Mouse (Mus musculus) forebrain, embryonic 11.5 days (tissue): ENCODE measurements at regions not wholly inside any gene's neighbourhood (a gene's known extent, or its start where the extent isn't known, plus 50 kb on each side); places are given as distances from the start of the nearest gene placed in this dataset.
"Not testable (repeated sequence)": the region's sequence is repeated elsewhere in the genome, so short reads cannot be mapped to it uniquely, and the experiment has no call there.

Experiments
- ATAC-seq: fragments of 200-750 bp; cut with Nextera tagmentation; replicated peaks from 2 replicates; pipeline ENCODE4 v1.8.0; 2017; ENCODE audit warnings: moderate TSS enrichment; ENCODE audit not compliant: low FRiP score
- DNase-seq: peaks from one replicate; pipeline ENCODE4 v3.0.0-alpha.2; 2017; ENCODE audit warnings: low spot score
- H3K27ac ChIP-seq: fragments of 300-500 bp; sonication (generic); 2 replicates; pipeline ENCODE4 v1.5.1; 2014; ENCODE audit warnings: low read depth, low read length
- H3K27me3 ChIP-seq: fragments of 300-500 bp; sonication (generic); 2 replicates; pipeline ENCODE4 v1.6.1; 2014; ENCODE audit warnings: mild to moderate bottlenecking, low read length, mixed read lengths; ENCODE audit not compliant: control insufficient read depth, insufficient read depth
- H3K36me3 ChIP-seq: fragments of 300-500 bp; sonication (generic); 2 replicates; pipeline ENCODE4 v1.6.1; 2014; ENCODE audit warnings: mild to moderate bottlenecking, low read length, moderate library complexity, mixed read lengths; ENCODE audit not compliant: control insufficient read depth, insufficient read depth
- H3K4me1 ChIP-seq: fragments of 300-500 bp; sonication (generic); replicated peaks from 2 replicates; pipeline ENCODE4 v1.6.1; 2014; ENCODE audit warnings: low read length, mixed read lengths; ENCODE audit not compliant: control insufficient read depth, insufficient read depth
- H3K4me2 ChIP-seq: fragments of 300-500 bp; sonication (generic); 2 replicates; pipeline ENCODE4 v1.6.1; 2014; ENCODE audit warnings: low read depth, mild to moderate bottlenecking, low read length, moderate library complexity, mixed read lengths; ENCODE audit not compliant: severe bottlenecking
- H3K4me3 ChIP-seq: fragments of 300-500 bp; sonication (generic); 2 replicates; pipeline ENCODE4 v1.5.1; 2014; ENCODE audit warnings: low read depth, low read length
- H3K9ac ChIP-seq: fragments of 300-500 bp; sonication (generic); 2 replicates; pipeline ENCODE4 v1.6.1; 2014; ENCODE audit warnings: low read length
- H3K9me3 ChIP-seq: fragments of 300-500 bp; sonication (generic); 2 replicates; pipeline ENCODE4 v1.6.1; 2016; ENCODE audit warnings: low read length, mixed read lengths; ENCODE audit not compliant: control insufficient read depth
- WGBS: fragments of 180-500 bp; shearing (Covaris S2); extraction: QIAGEN DNeasy Blood & Tissue Kit; methylation state at CpG from one replicate; pipeline ENCODE4 v1.1.7; 2014; 5-methylcytosine and 5-hydroxymethylcytosine counted together

DNA sequence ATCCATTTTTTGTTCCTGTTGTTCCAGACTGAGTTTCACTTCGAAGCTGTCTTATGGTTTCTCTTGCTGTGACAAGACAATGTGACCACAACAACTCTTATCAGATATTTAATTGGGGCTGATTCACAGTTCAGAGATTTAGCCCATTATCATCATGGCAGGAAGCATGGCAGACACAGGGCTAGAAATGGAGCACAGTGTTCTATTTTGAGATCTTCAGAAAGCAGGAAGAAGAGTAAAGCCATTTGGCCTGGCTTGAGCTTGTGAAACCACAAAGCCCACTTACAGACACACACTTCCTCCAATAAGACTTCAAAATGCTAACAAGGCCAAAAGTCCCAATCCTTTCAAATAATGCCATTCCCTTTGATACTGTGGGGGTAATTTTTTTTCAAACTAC is 670.4 kb upstream of the Cdh12 start:
- H3K27me3 ChIP-seq, result no peaks in the 10 kb centered on the region
- H3K9ac ChIP-seq, result no peak overlapping the region
- H3K36me3 ChIP-seq, result no peaks in the 10 kb centered on the region
- DNase-seq, result no peak
- no peaks in the 10 kb centered on the region for H3K4me1 ChIP-seq
- ATAC-seq, result no peak
- no peak overlapping the region for H3K27ac ChIP-seq
- no peak overlapping the region for H3K4me3 ChIP-seq
- 68% methylated on average over 1 of the region's 1 CpGs for WGBS
- no peaks in the 10 kb centered on the region for H3K9me3 ChIP-seq
- H3K4me2 ChIP-seq, result no peak overlapping the region

DNA sequence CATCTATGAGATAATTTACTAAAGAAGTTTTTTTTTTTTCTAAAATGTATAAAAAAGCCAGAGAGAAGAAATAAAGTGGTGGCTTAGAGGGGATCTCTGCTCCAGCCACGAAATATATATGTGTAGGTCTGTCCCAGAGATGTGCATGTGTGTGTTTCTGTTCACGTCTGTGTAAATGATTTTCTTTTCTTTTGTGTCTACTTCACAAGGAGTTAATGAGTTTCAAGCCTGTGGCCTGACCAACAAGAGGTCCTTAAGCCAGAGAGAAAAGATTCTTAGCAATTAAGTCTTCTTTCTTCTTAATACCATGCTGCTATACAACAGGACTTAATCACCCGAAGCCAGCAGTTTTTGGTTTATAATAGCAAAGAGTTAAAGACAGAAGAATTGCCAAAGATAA is 665.2 kb upstream of the Cdh12 start:
- H3K9me3 ChIP-seq, result no peaks in the 10 kb centered on the region
- H3K27me3 ChIP-seq, result peaks cover 3% of the 10 kb centered on the region; the same call in 1 of the 2 replicates
- no peak overlapping the region for H3K4me3 ChIP-seq
- H3K4me2 ChIP-seq, result no peak overlapping the region
- 6% methylated on average over 3 of the region's 3 CpGs for WGBS
- ATAC-seq (peak; percentile 85), DNase-seq (no peak)
- no peak overlapping the region for H3K27ac ChIP-seq
- no peaks in the 10 kb centered on the region for H3K4me1 ChIP-seq
- H3K9ac ChIP-seq, result no peak overlapping the region
- H3K36me3 ChIP-seq, result no peaks in the 10 kb centered on the region

DNA sequence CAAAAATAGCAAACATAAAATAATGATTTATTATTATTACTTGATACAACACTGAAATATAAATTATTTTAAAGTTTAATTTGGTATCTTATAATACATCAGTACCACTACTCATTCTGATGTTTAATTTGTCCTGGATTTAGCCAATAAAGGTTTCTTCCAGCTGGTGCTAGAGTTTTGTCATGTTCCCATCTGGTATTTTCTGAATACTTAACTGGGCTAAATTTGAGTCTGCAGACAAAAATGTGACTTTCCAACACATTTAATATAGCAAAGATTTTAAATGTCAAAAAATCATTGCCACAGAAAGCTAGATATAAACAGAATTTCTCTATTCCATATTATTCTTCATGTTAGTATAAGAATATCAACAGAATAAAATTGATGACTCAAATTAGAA is 642.1 kb upstream of the Cdh12 start:
- Histone ChIP-seq H3K27ac (no peak overlapping the region), H3K4me2 (no peak overlapping the region), H3K27me3 (no peaks in the 10 kb centered on the region), H3K4me1 (no peaks in the 10 kb centered on the region), H3K9ac (no peak overlapping the region), H3K36me3 (no peaks in the 10 kb centered on the region), H3K4me3 (no peak overlapping the region), H3K9me3 (no peaks in the 10 kb centered on the region)
- DNase-seq (no peak), ATAC-seq (no peak)

DNA sequence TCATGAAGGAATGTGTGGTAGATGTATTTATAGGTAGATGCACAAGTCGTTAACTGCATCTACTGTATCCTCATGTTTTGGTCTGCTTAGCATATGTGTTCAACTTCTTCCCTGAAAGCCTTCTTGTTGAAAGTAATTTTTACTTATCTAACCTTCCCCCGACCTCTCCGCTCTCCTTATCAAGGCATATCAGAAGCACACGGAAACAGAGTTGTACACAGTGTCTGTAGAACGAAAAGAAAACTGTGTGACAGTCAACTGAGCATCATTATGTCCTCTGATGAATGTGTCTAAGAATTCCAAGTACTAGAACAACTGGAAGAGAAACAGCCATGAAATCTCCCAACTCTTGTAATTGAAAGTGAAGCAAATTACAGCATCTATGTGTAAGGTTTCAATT is 635.4 kb upstream of the Cdh12 start:
- Histone ChIP-seq H3K27me3 (no peaks in the 10 kb centered on the region), H3K4me3 (no peak overlapping the region), H3K9ac (no peak overlapping the region), H3K27ac (no peak overlapping the region), H3K4me2 (no peak overlapping the region), H3K4me1 (no peaks in the 10 kb centered on the region), H3K36me3 (no peaks in the 10 kb centered on the region), H3K9me3 (no peaks in the 10 kb centered on the region)
- no peak for DNase-seq
- WGBS, result 87% methylated on average over 5 of the region's 5 CpGs
- no peak for ATAC-seq

DNA sequence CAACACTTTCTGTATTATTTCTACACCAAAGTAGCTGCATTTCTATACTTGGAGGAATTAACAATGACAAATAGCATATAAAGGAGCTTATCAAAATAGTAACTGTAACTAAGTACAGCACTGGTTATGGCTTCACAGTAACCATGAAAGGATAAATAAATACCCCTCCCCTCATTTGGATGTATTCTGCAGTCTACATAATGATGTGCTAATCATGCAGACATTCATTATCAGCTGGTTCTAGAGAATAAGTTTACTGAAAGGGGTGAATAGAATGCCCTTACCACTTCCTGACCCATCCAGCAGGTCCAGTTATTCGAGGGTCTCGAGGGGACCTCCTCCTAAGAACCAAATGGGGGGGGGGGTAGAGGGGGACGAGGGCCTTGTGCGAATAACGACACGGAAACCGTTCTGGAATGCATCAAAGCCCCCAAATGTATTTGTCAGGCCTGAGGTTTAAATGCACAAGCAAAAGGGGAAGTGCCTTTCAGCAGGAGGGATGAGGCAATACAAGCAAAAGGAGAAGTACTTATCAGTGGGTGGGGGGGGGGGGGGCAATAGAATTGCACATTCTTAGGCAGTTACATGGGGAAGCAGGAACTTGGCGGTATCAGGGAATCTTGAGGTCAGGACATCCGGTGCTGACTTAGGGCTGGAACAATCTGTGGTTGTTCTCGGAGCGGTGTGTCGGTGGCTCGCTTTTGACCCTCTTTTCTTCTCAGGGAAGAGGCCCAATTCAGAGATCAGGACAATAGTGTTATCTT is 592.0 kb upstream of the Cdh12 start:
- not testable (repeated sequence) for DNase-seq, H3K9me3 ChIP-seq, H3K9ac ChIP-seq, H3K4me2 ChIP-seq, ATAC-seq, H3K27ac ChIP-seq, H3K4me1 ChIP-seq, H3K27me3 ChIP-seq, H3K4me3 ChIP-seq, H3K36me3 ChIP-seq
- WGBS, result 79% methylated on average over 13 of the region's 13 CpGs

DNA sequence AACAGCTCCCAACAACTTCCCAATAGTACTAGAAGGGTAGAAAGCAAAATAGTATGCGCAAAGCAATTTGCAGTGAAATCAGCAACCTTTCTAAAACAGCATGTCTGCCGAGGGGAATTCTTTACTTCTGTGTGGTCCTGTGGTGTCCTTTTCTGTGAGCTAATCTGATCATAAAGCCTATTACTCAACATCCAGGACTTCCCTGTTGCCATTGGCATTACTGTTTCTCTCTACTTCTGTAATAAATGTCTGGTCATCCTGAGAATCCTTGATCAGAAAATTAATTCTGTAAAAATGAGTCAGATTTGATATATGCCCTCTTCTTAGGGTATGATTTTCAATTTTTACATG is 591.4 kb upstream of the Cdh12 start:
- 63% methylated on average over 2 of the region's 2 CpGs for WGBS
- Histone ChIP-seq H3K27ac (no peak overlapping the region), H3K36me3 (no peaks in the 10 kb centered on the region), H3K27me3 (no peaks in the 10 kb centered on the region), H3K9me3 (no peaks in the 10 kb centered on the region), H3K4me3 (no peak overlapping the region), H3K4me1 (no peaks in the 10 kb centered on the region), H3K9ac (no peak overlapping the region), H3K4me2 (no peak overlapping the region)
- ATAC-seq, result no peak
- no peak for DNase-seq

DNA sequence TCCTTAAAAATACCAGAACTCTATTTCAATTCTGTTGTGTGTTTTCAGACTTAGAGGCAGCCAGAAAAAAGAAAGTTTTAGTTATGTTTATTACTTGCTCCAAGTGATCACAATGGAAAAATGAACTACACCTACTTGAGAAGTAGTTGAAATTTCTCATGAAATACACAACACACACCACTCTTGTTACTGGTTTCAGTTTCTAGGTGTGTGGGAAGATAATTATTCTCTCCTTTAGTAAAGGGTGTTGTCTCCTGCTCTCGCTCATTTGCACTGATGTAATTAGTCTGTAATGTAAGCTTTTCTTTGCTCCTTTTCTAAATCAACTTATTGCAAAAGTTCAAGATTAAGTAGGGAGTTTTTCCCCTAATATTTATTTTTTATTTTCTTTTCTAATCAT is 590.4 kb upstream of the Cdh12 start:
- no peaks in the 10 kb centered on the region for H3K36me3 ChIP-seq
- no peaks in the 10 kb centered on the region for H3K9me3 ChIP-seq
- H3K4me2 ChIP-seq, result no peak overlapping the region
- H3K4me3 ChIP-seq, result no peak overlapping the region
- H3K27me3 ChIP-seq, result no peaks in the 10 kb centered on the region
- ATAC-seq, result no peak
- 73% methylated on average over 1 of the region's 1 CpGs for WGBS
- no peak overlapping the region for H3K9ac ChIP-seq
- DNase-seq, result no peak
- no peak overlapping the region for H3K27ac ChIP-seq
- no peaks in the 10 kb centered on the region for H3K4me1 ChIP-seq

DNA sequence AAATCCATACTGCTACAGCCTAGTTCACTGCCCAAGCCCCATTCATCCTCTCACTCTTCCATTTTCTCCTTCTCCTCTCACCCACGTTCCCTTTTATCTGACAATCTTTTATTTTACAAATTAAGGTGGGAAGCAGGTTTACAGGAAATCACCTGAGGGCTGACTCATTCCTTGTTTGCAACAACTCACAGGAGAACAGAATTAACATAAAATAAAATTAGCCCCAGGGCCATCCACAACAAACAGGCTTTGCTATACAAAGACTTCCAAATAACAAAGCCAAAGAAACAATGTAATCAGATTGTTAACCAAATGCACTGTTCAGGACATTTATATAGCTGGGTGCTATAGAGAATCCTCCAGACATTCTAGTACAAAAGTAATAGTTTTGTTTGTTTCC is 585.1 kb upstream of the Cdh12 start:
- Histone ChIP-seq H3K4me2 (no peak overlapping the region), H3K9ac (no peak overlapping the region), H3K27me3 (no peaks in the 10 kb centered on the region), H3K9me3 (no peaks in the 10 kb centered on the region), H3K36me3 (no peaks in the 10 kb centered on the region), H3K4me1 (no peaks in the 10 kb centered on the region), H3K27ac (no peak overlapping the region), H3K4me3 (no peak overlapping the region)
- ATAC-seq (no peak), DNase-seq (no peak)
- 43% methylated on average over 1 of the region's 1 CpGs for WGBS

DNA sequence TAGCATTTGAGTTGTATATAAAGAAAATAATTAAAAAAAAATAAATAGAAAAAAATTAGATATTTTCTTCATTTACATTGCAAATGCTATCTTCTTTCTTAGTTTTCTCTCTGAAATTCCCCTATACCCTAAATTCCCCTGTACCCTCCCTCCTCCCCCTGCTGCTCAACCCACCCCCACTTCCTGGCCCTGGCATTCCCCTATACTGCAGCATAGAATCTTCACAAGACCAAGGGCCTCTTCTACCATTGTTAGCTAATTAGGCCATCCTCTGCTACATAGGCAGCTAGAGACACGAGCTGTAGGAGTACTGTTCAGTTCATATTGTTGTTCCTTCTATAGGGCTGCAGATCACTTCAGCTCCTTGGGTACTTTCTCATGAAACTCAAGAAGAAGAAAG is 582.5 kb upstream of the Cdh12 start:
- WGBS, result 65% methylated on average over 1 of the region's 1 CpGs
- H3K4me1 ChIP-seq, result no peaks in the 10 kb centered on the region
- no peaks in the 10 kb centered on the region for H3K27me3 ChIP-seq
- no peak overlapping the region for H3K9ac ChIP-seq
- H3K27ac ChIP-seq, result no peak overlapping the region
- ATAC-seq, result no peak
- H3K9me3 ChIP-seq, result no peaks in the 10 kb centered on the region
- H3K4me2 ChIP-seq, result no peak overlapping the region
- no peaks in the 10 kb centered on the region for H3K36me3 ChIP-seq
- H3K4me3 ChIP-seq, result no peak overlapping the region
- DNase-seq, result no peak
